Mouse (Mus musculus) mesoderm, embryonic 11.5 days (tissue): Measurements from ENCODE around the gene Dazap1.

Source experiments
- DNase-seq: peaks from one replicate; pipeline ENCODE4 v3.0.0-alpha.2; 2012; ENCODE audit warnings: low read depth, low spot score

Gene Dazap1

DNA sequence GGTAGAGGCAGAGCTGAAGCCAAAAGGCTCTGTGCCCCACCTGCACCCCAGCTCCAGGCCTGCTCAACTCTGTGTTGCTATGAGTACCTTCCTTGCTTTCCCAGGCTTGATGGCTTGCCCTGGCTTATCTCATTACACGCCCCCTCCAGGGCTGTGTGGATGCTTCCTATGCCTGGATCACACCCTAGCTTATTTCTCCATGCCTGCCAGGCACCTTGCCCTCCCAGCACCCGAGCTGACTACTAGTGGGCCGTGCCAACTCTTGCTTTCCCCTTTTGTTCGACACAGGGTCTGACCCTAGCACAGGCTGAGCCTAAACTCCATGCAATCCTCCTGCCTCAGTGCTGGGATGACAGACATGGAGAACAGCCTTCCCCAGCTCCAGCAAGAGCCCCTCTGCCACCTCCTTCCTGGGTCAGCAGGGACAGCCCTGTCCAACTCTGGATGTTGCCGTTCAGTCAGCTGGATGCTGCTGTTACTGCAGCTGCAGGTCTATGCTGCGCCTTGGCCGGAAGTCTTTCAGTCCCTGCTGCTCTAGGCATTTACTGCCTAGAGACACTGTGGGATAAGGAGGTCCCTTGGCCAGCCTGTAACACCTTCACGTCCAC, 36.3 kb downstream of the Dazap1 start:
- DNase-seq: no peak

DNA sequence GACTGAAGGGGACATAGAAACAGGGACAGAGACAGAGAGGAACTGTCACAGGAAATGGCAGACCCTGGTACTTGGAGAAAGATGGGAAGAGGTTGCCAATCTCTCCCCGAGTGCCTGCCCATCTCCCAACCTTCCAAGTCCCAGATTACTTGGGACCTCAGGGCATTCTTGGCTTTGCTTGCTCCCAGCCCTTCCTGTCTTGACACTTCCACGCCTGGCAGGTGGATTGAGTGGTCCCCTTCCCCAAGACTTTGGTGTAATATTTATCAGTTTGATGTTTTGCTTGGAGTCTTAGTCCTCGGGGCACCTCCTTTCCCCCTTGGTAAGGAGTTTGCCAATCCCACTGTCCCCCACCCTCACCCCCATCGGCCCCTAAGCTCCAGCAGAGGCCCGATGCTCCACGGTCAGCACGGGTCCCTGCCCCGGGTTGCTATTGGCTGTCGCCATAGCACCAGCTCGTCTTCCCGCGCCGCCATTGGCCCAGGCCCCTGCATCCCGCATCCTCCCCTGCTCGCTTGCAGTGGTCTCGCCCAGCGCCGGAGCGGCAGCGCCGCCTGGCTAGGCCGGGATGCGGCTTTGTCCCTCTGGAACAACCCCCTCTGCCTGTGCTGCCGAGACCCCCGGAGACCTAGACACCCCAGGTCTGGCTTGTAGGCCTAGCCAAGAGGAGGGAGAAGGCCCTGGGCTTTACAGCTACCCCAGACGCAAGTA, 37.4 kb downstream of the Dazap1 start:
- DNase-seq: peak; percentile 90

DNA sequence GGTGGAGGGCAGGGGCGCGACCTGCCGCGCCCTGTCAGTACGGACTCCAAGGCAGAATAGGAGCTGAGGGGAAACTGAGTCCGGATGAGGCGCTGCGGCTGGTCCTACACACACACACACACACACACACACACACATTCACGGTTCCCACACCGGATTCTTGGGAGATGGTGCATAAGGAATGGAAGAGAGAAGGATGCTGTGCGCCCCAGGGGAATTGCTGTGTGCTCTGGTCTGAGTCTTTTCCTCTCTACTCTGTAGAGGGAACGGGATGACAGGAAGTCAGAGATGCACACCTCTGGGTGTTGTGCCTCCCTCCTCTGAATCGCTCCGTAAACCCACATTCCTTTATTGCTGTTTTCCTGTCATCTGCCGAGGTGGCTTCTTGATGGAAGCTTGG, 38.0 kb downstream of the Dazap1 start:
- no peak for DNase-seq

DNA sequence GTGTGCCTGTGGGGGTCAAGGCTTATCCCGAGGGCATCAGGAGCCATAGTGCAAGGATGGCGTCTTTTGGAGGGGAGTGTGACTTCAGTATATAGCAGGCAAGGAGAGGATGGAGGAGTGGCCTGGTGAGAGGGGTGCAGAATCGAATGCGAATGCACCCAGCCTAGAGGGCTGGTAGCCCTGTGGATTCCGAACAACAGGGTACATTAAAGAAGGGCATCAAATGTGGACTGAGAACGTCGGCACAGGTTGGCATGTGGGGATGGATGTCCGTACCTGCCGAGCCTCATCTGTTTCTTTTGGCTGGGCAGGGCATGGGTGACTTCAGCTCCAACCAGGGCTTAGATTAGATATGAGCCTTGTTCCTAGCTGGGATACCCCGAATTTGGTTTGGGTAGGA, 38.5 kb downstream of the Dazap1 start:
- DNase-seq: no peak

DNA sequence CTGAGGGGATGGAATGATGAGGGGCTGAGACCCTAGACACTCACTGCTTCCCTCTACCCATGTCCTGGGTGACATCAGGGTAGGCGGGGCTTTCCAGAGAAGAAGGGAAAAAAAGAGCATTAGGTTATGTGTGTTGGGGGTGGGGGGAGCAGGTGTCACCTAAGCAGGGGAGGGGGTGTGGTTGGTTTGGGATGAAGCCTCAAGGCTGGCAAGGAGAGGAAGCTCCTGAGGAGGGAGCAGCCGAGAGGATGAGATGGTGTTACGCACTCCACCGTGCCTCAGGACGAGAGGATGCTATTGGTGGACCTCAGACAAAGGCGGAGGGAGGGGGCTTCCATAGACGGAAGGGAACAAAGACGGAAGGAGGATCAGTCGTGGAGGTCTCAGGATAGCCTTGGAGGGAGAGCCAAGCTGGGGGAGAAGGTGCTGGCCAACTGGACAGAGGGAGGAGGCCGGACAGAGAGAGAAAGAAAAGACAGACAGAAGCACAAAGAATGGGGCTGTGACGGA, 39.4 kb downstream of the Dazap1 start:
- peak; percentile 68 for DNase-seq

DNA sequence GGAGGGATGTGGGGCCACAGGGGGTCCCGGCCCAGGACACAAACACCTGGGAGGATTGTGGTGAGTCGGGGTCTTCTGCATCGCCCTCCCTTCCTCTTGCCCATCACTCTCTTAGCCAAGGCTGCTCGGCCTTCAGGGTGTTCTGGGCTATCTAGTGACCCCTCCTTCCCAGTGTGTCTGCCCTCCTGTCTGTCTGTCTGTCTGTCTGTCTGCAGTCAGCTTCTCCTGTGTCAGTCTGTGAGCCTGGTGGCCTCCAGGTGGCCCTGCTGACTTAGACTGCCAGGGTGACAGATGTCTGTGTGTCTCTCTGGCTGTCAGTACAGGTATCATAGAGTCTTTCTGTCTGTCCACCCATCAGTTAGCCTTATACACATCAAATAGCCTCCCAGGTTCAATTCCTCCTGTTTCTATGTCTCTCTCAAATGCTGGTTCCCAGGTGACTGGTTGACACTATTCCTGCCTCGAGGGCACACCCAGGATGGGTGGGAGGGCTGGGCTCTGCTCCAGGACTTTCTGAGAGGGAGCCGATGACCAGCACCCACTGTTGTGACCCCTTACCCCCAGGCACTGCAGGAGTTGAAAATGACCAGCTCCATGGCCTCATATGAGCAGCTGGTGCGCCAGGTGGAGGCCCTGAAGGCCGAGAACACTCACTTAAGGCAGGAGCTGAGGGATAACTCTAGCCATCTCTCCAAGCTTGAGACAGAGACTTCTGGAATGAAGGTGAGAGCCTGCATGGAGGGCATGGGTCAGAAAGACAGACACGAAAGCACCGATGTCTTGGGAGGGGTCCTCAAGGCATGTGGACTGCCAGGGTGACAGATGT, 40.2 kb downstream of the Dazap1 start:
- no peak for DNase-seq

DNA sequence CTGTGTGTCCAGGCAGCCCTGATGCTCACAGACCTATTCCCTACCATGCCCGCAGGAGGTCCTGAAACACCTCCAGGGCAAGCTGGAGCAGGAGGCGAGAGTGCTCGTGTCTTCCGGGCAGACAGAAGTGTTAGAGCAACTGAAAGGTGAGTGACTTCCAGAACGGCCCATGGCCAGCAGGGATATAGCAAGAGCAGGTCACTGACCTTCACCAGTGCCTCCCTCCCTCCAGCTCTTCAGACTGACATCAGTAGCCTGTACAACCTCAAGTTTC, 40.7 kb downstream of the Dazap1 start:
- no peak for DNase-seq

DNA sequence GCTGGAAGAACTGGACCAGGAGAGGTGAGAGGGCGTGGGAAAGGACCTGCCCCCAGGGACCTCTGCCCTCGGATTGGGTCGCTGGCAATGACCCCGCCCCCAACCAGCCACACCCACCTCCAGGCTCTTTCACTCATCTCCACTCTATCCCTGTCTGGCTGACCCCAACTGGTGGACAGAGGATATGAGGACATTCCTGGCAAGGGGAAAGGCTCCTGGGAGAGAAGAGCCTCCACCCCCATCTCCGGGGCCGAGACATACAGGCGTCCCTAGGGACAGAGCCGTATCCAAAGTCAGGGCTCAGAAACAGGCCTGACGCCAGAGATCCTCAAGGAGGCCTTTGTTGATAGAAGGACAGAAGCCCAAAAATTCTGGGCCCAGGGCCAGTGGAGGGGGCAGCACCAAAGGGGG, 41.2 kb downstream of the Dazap1 start:
- peak; percentile 45 for DNase-seq

DNA sequence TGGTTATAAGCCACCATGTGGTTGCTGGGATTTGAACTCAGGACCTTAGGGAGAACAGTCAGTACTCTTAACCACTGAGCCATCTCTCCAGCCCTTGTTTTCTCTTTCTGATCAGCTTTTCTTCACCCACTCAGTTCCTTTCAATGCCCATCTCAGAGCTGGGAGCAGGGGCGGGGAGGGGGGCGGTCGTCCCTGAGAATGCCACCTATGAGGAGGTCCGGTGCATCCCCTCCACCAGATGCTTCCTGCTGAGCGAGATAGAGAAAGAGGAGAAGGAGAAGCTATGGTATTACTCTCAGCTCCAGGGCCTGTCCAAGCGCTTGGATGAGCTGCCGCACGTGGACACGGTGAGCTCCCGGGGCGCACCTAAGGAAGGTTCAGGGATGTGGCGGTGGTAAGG, 43.2 kb downstream of the Dazap1 start:
- DNase-seq: no peak

DNA sequence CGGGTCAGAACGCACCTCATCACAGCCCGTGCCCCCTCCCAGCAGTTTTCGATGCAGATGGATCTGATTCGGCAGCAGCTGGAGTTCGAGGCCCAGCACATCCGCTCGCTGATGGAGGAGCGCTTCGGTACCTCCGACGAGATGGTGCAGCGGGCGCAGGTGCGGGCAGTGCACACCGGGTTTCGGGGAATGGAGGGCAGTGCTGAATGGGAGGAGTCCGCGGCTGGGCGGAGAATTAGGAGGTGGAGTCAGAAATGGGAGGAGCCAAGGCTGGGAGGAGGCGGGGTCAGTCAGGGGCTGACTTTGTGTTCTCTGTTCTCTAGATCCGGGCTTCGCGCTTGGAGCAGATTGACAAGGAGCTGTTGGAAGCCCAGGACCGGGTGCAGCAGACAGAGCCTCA, 43.6 kb downstream of the Dazap1 start:
- peak; percentile 34 for DNase-seq

DNA sequence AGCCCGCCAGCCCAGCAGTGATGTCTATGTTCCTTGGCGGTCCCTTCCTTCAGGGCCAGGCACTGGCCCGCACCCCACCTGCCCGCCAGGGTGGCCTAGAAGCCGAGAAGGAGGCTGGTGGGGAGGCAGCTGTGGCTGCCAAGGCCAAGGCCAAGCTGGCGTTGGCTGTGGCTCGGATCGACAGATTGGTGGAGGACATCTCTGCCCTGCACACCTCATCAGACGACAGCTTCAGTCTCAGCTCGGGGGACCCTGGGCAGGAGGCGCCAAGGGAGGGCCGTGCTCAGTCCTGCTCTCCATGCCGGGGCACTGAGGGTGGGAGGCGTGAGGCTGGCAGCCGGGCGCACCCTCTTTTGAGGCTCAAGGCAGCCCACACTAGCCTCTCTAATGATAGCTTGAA, 50.3 kb downstream of the Dazap1 start:
- DNase-seq: no peak

DNA sequence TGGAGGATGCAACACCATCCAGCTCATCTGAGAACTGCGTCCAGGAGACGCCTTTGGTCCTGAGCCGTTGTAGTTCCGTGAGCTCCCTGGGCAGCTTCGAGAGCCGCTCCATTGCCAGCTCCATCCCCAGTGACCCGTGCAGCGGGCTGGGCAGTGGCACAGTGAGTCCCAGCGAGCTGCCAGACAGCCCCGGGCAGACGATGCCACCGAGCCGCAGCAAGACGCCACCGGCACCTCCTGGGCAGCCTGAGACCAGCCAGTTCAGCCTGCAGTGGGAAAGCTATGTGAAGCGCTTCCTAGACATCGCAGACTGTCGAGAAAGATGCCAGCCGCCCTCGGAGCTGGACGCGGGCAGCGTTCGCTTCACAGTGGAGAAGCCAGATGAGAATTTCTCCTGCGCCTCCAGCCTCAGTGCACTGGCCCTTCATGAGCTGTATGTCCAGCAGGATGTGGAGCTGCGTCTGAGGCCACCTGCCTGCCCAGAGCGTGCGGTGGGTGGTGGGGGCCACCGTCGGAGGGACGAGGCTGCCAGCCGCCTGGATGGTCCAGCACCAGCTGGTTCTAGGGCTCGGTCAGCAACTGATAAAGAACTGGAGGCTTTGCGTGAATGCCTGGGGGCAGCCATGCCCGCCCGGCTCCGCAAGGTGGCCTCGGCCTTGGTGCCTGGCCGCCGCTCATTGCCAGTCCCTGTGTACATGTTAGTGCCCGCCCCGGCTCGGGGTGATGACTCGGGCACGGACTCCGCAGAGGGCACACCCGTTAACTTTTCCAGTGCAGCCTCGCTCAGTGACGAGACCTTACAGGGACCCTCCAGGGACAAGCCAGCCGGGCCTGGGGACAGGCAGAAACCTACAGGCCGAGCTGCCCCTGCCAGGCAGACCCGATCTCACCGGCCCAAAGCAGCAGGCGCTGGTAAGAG, 51.6 kb downstream of the Dazap1 start:
- DNase-seq: no peak

DNA sequence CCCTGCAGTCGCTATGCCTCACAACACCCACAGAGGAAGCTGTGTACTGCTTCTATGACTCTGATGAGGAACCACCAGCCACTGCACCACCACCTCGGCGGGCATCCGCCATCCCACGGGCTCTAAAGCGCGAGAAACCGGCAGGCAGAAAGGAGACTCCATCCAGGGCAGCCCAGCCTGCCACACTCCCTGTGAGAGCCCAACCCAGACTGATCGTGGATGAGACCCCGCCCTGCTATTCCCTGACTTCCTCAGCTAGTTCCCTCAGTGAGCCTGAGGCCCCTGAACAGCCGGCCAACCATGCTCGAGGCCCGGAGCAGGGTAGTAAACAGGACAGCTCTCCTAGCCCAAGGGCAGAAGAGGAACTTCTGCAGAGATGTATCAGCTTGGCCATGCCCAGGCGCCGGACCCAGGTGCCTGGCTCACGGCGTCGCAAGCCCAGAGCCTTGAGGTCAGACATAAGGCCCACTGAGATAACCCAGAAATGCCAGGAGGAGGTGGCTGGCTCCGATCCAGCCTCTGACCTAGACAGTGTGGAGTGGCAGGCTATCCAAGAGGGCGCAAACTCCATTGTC, 52.4 kb downstream of the Dazap1 start:
- DNase-seq: no peak

DNA sequence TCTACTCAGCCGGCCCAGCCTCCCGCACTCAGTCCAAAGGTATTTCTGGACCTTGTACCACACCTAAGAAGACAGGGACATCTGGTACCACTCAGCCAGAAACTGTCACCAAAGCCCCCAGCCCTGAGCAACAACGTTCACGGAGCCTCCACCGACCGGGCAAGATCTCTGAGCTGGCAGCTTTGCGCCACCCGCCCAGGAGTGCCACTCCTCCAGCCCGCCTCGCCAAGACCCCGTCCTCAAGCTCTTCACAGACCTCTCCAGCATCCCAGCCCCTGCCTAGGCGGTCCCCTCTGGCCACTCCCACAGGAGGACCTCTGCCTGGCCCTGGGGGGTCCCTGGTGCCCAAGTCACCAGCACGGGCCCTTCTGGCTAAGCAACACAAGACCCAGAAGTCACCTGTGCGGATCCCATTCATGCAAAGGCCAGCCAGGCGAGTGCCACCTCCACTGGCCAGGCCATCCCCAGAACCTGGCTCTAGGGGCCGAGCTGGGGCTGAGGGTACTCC, 53.3 kb downstream of the Dazap1 start:
- no peak for DNase-seq

DNA sequence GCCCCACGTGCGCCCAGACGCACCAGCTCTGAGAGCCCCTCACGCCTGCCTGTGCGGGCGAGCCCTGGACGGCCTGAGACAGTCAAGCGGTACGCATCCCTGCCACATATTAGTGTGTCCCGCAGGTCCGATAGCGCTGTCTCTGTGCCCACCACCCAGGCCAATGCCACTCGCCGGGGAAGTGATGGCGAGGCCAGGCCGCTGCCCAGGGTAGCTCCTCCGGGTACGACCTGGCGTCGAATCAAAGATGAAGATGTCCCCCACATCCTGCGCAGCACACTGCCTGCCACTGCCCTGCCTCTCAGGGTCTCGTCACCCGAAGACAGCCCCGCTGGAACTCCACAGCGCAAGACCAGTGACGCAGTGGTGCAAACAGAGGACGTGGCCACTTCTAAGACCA, 54.0 kb downstream of the Dazap1 start:
- DNase-seq: no peak

DNA sequence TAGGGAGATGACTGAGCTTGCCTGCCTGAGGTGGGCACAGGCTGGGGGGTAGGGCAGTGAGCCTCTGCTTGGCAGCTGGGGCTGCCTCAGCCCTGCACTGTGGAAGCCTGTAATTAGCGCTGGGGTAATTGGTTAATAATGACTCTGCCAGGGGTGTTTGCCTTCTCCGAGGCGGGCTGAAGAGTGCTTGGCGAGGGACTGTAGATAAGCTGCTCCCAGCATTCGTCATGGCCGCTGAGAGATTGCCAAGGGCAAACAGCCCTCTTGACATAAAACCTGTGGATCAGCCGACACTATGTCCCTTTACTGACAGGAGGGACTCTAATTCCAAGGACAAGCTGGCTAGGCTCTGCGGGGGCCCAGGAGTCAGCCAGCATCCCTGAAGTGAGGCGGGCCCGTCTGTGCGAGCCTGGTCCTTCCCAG, 55.1 kb downstream of the Dazap1 start:
- DNase-seq: no peak

DNA sequence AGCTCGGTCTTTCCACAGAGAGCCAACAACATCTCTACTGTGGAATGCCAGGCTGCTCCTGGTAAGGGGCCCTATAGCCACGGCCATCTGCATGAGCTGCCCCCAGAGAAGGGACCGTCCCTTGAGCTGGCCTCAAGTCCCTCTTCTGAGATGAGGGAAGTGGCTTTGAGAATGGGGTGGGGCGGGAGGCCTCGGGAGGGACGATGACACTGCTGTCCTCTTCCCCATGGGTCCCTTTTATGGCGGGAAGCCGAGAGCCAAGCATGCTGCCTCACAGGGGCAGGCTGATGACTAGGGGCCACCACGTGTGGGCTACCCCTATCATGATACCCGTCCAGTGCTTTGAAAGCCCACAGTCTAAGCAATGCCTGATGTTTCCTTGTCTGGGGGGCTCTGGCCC, 55.7 kb downstream of the Dazap1 start:
- no peak for DNase-seq

DNA sequence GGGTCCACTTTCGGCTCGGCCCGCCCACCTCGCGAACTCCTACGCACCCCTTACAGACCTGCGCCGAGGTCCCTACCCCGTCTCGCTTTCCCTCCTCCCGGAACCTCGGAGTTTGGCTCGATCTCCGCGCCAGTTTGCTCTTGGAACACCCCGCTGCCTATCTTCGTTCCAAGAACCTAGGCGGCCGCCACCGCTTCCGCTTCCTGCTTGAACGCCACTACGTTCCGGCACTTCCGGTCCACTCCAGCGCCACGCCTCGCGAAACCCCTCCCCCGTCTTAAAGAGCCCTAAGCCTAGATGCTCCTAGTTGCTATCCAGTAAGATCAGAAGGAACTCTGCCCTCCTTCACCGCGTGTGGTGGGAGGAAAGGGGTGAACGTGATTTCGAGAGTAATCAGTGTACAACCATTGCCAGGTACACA, 59.1 kb downstream of the Dazap1 start, which contains the start of gene 2310011J03Rik:
2310011J03Rik (minus strand) TSS at position 198 of the 421 bp plus-strand sequence.
- peak; percentile 92 for DNase-seq

DNA sequence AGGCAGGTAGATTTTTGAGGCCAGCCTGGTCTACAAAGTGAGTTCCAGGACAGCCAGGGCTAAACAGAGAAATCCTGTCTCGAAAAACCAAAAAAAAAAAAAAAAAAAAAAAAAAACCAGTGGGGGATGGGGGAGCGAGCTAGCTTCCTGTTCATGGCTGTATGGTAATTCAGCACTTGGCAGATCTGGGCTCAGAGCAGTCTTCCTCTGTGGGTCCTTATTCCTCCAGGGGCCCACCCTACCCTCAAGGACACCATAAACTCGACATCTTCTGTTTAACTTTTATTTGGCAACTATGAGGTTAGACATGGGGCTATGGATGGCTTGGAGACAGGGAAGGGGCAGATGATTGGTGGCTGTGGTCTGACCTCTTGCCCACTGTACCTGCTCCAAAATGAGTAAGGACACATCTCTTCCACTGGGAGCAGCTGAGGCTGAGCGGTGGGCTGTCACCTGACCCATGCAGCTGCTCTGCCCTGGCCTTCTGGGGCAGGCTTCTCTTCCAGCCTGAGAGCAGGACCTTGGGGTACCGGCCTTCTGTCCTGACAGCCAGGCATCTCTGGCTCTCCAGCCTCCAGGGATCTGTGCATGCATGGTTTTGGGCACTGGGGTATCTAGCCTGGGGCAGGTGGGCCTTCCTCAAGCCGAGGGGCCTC, 59.9 kb downstream of the Dazap1 start:
- DNase-seq: no peak
